Comparison of ENCODE assay signal across 1 mouse cellular context in the genomic region with DNA sequence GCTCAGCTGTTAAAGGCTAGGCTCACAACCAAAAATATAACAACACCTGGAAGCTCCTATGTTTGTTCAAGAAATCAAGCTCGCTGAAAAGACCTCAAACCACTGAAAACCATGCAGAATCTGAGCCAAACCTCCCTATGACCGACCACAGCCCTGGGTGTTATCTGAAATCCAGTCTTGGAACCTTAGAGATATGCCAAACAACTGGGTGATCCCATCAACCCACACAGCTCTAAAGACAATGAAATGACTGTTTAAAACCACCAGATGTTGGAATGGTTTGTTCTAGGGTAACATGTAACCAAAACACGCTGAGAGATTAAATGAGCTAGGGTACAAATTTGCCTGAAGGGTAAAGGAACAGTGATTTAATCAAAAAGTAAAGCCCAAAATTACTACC.
TF ChIP-seq lines count a peak whose summit lies in the region.

No protein-coding gene starts in this region.

TF ChIP-seq in MEL, 35 proteins besides CTCF, POLR2A, EP300 and RAD21:
- no peak for TF ChIP-seq MEF2A (IDR thresholded peaks at IDR 0.05; ENCODE audit: extremely low read depth, insufficient replicate concordance, low read depth, low read length, poor library complexity, severe bottlenecking)
- no peak for TF ChIP-seq MAX (IDR thresholded peaks at IDR 0.05; ENCODE audit: low read length)
- no peak for TF ChIP-seq NELFE (IDR thresholded peaks at IDR 0.05; ENCODE audit: low read depth, low read length)
- peak; percentile 54; the same call in 1 of the 2 replicates for TF ChIP-seq RCOR1 (IDR thresholded peaks at IDR 0.05; ENCODE audit: low read depth, low read length)
- no peak for TF ChIP-seq ZNF384 (IDR thresholded peaks at IDR 0.05; ENCODE audit: low read depth, low read length)
